Mouse (Mus musculus): ENCODE measurements at regions not wholly inside any gene's neighbourhood (a gene's known extent, or its start where the extent isn't known, plus 50 kb on each side); places are given as distances from the start of the nearest gene placed in this dataset.

DNA sequence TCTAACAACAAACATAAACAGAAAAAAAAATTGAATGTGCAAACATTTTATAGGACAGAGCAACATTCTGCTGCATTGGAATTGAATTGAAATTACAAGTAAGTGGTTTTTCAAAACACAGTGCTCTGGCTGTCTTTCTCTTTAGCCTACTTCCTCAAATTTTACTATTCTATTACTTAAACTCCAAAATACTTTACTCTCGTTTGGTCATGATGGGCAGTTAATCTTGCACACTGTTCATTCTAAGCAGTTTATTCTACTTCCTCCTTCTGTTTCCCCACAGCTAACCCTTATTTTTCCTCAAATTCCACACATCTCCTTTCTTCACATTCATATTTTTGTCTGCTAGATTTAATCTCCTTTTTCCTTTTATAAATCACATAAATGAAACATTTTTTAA is 454.0 kb upstream of the Kcnd2 start:
- TF ChIP-seq CTCF (IDR thresholded peaks at IDR 0.05; ENCODE audit: borderline replicate concordance, insufficient read depth, low read depth, low read length) (no peak), POLR2A (IDR thresholded peaks at IDR 0.05; ENCODE audit: borderline replicate concordance, insufficient read depth, low read length) (no peak)

Measured in cerebellum, adult 2 months (tissue).